Mouse (Mus musculus): Measurements from ENCODE around the gene Olfr639. TPM values are rescaled to one million over a fixed set of nuclear protein-coding genes. Genes with fewer than 3 reads are reported as not detected.
"Not testable (repeated sequence)": the region's sequence is repeated elsewhere in the genome, so short reads cannot be mapped to it uniquely, and the experiment has no call there.

Gene Olfr639
- polyA plus RNA-seq, 1 experiment: not detected

GRCm38 (mm10) chr7:104025473-104025872 lies 8.4 kb upstream of the Olfr639 start, which contains the start of gene Olfr640:
Gene Olfr640 (minus strand): TSS chr7:104025573.
- TF ChIP-seq POLR2A (IDR thresholded peaks at IDR 0.05; ENCODE audit: low read depth, low read length) (no peak), CTCF (IDR thresholded peaks at IDR 0.05; ENCODE audit: extremely low read depth, insufficient read length, insufficient replicate concordance, low read depth, low read length) (no peak)
- H3K27ac ChIP-seq (ENCODE audit: insufficient read depth, low read depth, low read length): no peak within 1 kb of the TSS
- H3K4me1 ChIP-seq (ENCODE audit: control insufficient read depth, insufficient read depth, insufficient read length, low read length): no peaks in the 10 kb centered on the region
- no peak within 1 kb of the TSS for H3K4me3 ChIP-seq (ENCODE audit: low read depth, low read length)
- WGBS: 78% methylated on average over 6 of the region's 6 CpGs
- H3K36me3 ChIP-seq (ENCODE audit: control insufficient read depth, insufficient read depth, low read length): no peaks in the 10 kb centered on the region
- no peaks in the 10 kb centered on the region for H3K27me3 ChIP-seq (ENCODE audit: control insufficient read depth, insufficient read depth, low read length)

DNA sequence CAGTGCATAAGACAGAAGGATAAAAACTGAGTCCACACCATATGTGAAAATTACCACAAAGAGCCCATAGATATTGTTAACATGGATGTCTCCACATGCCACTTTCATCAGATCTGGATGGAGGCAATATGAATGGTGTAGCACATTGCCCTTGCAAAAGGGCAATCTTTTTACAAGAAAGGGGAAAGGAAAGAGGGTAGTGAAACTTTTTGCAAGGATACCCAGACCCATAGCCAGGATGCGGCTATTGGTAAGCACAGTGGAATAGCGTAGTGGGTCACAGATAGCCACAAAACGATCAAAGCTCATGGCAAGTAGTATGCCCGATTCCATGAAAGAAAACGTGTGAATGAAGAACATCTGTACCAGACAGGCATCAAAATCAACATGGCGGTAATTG lies 4.5 kb upstream of the Olfr639 start:
- no peaks in the 10 kb centered on the region for H3K27me3 ChIP-seq (ENCODE audit: control insufficient read depth, insufficient read depth, low read length)
- H3K27ac ChIP-seq (ENCODE audit: insufficient read depth, low read depth, low read length): no peak overlapping the region
- TF ChIP-seq CTCF (IDR thresholded peaks at IDR 0.05; ENCODE audit: extremely low read depth, insufficient read length, insufficient replicate concordance, low read depth, low read length) (no peak), POLR2A (IDR thresholded peaks at IDR 0.05; ENCODE audit: low read depth, low read length) (no peak)
- H3K4me1 ChIP-seq (ENCODE audit: control insufficient read depth, insufficient read depth, insufficient read length, low read length): no peaks in the 10 kb centered on the region
- no peaks in the 10 kb centered on the region for H3K36me3 ChIP-seq (ENCODE audit: control insufficient read depth, insufficient read depth, low read length)
- H3K4me3 ChIP-seq (ENCODE audit: low read depth, low read length): no peak overlapping the region
- 90% methylated on average over 6 of the region's 6 CpGs for WGBS

GRCm38 (mm10) chr7:104018953-104019352 lies 1.9 kb upstream of the Olfr639 start:
- H3K4me1 ChIP-seq (ENCODE audit: control insufficient read depth, insufficient read depth, insufficient read length, low read length): no peaks in the 10 kb centered on the region
- no peaks in the 10 kb centered on the region for H3K36me3 ChIP-seq (ENCODE audit: control insufficient read depth, insufficient read depth, low read length)
- H3K27me3 ChIP-seq (ENCODE audit: control insufficient read depth, insufficient read depth, low read length): no peaks in the 10 kb centered on the region
- no peak overlapping the region for H3K27ac ChIP-seq (ENCODE audit: insufficient read depth, low read depth, low read length)
- TF ChIP-seq POLR2A (IDR thresholded peaks at IDR 0.05; ENCODE audit: low read depth, low read length) (no peak), CTCF (IDR thresholded peaks at IDR 0.05; ENCODE audit: extremely low read depth, insufficient read length, insufficient replicate concordance, low read depth, low read length) (no peak)
- whole genome bisulfite sequencing: 88% methylated on average over 1 of the region's 1 CpGs
- H3K4me3 ChIP-seq (ENCODE audit: low read depth, low read length): no peak overlapping the region

GRCm38 (mm10) chr7:103999124-103999523 lies 18.0 kb downstream of the Olfr639 start:
- no peak overlapping the region for H3K4me3 ChIP-seq (ENCODE audit: low read depth, low read length)
- no peaks in the 10 kb centered on the region for H3K4me1 ChIP-seq (ENCODE audit: control insufficient read depth, insufficient read depth, insufficient read length, low read length)
- no peaks in the 10 kb centered on the region for H3K36me3 ChIP-seq (ENCODE audit: control insufficient read depth, insufficient read depth, low read length)
- H3K27me3 ChIP-seq (ENCODE audit: control insufficient read depth, insufficient read depth, low read length): no peaks in the 10 kb centered on the region
- H3K27ac ChIP-seq (ENCODE audit: insufficient read depth, low read depth, low read length): no peak overlapping the region
- TF ChIP-seq POLR2A (IDR thresholded peaks at IDR 0.05; ENCODE audit: low read depth, low read length): no peak
- no peak for TF ChIP-seq CTCF (IDR thresholded peaks at IDR 0.05; ENCODE audit: extremely low read depth, insufficient read length, insufficient replicate concordance, low read depth, low read length)

DNA sequence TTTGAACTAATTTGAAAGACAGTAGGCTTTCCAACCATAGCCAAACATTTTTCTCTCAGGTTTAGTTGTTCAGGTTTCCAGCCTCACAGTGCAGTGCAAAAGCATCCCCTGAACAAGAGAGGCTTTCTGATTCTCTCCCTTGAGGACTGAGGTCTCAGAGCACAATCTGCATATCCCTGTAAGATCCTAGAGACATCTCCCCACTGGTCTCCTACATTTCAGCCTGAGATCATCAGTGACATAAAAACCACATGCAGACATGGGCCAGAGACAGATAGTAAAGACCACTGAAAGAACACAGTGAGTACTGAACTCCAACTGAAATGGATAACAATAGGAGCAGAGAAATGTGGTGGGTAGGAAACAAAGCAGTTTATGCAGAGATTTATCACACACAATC lies 18.7 kb downstream of the Olfr639 start, which contains the start of gene Olfr638:
Olfr638 (plus strand) TSS at position 301 of the 400 bp plus-strand sequence.
- no peak within 1 kb of the TSS for H3K4me3 ChIP-seq (ENCODE audit: low read depth, low read length)
- H3K36me3 ChIP-seq (ENCODE audit: control insufficient read depth, insufficient read depth, low read length): no peaks in the 10 kb centered on the region
- no peaks in the 10 kb centered on the region for H3K27me3 ChIP-seq (ENCODE audit: control insufficient read depth, insufficient read depth, low read length)
- TF ChIP-seq POLR2A (IDR thresholded peaks at IDR 0.05; ENCODE audit: low read depth, low read length) (no peak), CTCF (IDR thresholded peaks at IDR 0.05; ENCODE audit: extremely low read depth, insufficient read length, insufficient replicate concordance, low read depth, low read length) (no peak)
- no peaks in the 10 kb centered on the region for H3K4me1 ChIP-seq (ENCODE audit: control insufficient read depth, insufficient read depth, insufficient read length, low read length)
- H3K27ac ChIP-seq (ENCODE audit: insufficient read depth, low read depth, low read length): no peak within 1 kb of the TSS

GRCm38 (mm10) chr7:103971782-103972181 lies 45.3 kb downstream of the Olfr639 start:
- TF ChIP-seq POLR2A (IDR thresholded peaks at IDR 0.05; ENCODE audit: low read depth, low read length): no peak
- no peak for TF ChIP-seq CTCF (IDR thresholded peaks at IDR 0.05; ENCODE audit: extremely low read depth, insufficient read length, insufficient replicate concordance, low read depth, low read length)
- WGBS: 40% methylated on average over 1 of the region's 1 CpGs
- Histone ChIP-seq H3K36me3 (ENCODE audit: control insufficient read depth, insufficient read depth, low read length) (no peaks in the 10 kb centered on the region), H3K4me3 (ENCODE audit: low read depth, low read length) (no peak overlapping the region), H3K27me3 (ENCODE audit: control insufficient read depth, insufficient read depth, low read length) (no peaks in the 10 kb centered on the region), H3K4me1 (ENCODE audit: control insufficient read depth, insufficient read depth, insufficient read length, low read length) (no peaks in the 10 kb centered on the region), H3K27ac (ENCODE audit: insufficient read depth, low read depth, low read length) (no peak overlapping the region)

- no peak for TF ChIP-seq POLR2A (IDR thresholded peaks at IDR 0.05; ENCODE audit: low read depth, low read length)
- TF ChIP-seq CTCF (IDR thresholded peaks at IDR 0.05; ENCODE audit: extremely low read depth, insufficient read length, insufficient replicate concordance, low read depth, low read length): no peak
- H3K4me1 ChIP-seq (ENCODE audit: control insufficient read depth, insufficient read depth, insufficient read length, low read length): no peaks in the 10 kb centered on the region
- 70% methylated on average over 1 of the region's 1 CpGs for WGBS
- no peaks in the 10 kb centered on the region for H3K27me3 ChIP-seq (ENCODE audit: control insufficient read depth, insufficient read depth, low read length)
- no peaks in the 10 kb centered on the region for H3K36me3 ChIP-seq (ENCODE audit: control insufficient read depth, insufficient read depth, low read length)
- no peak within 1 kb of the TSS for H3K4me3 ChIP-seq (ENCODE audit: low read depth, low read length)
- H3K27ac ChIP-seq (ENCODE audit: insufficient read depth, low read depth, low read length): no peak within 1 kb of the TSS
Observed at GRCm38 (mm10) chr7:103970852-103971251, 46.3 kb downstream of the Olfr639 start, which contains the start of gene Olfr635. Gene Olfr635 (plus strand): TSS chr7:103971152.

DNA sequence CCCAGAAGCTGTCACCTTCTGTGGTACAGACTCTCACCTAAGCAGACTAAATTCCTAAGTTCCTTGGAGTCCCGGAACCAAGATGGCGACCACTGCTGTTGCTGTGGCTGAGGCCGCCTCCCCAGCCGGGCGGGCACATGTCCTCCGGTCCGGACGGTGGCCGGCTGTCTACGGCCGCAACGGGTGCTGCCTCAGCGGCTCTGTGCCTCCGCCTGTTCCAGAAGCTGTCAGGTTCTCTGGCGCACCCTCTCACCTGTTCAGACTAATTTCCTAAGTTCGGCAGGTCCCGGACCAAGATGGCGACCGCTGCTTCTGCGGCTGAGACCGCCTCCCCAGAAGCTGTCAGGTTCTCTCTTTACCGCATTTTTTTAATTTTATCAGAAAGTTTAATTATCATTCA lies 50.2 kb downstream of the Olfr639 start:
- H3K27ac ChIP-seq (ENCODE audit: insufficient read depth, low read depth, low read length); H3K4me1 ChIP-seq (ENCODE audit: control insufficient read depth, insufficient read depth, insufficient read length, low read length); H3K27me3 ChIP-seq (ENCODE audit: control insufficient read depth, insufficient read depth, low read length); H3K36me3 ChIP-seq (ENCODE audit: control insufficient read depth, insufficient read depth, low read length); H3K4me3 ChIP-seq (ENCODE audit: low read depth, low read length): not testable (repeated sequence)
- 95% methylated on average over 22 of the region's 22 CpGs for WGBS

Other genes starting within 250 kb of the Olfr639 start
- not detected in 2 replicates for gene Olfr69, start 245.7 kb downstream of the Olfr639 start, polyA plus RNA-seq (2012; rRNA removed)
- gene Olfr68, start 237.6 kb downstream of the Olfr639 start, polyA plus RNA-seq (2012; rRNA removed): not detected in 2 replicates
- gene Olfr67, start 225.5 kb downstream of the Olfr639 start, polyA plus RNA-seq (2012; rRNA removed): not detected in 2 replicates
- 7.2 and 8.9 TPM in 2 replicates for gene Hbb-bt, start 203.3 kb downstream of the Olfr639 start, polyA plus RNA-seq (2012; rRNA removed)
- 59.9 and 74.9 TPM in 2 replicates for gene Hbb-bs, start 189.2 kb downstream of the Olfr639 start, polyA plus RNA-seq (2012; rRNA removed)
- gene Hbb-bh2, start 176.8 kb downstream of the Olfr639 start, polyA plus RNA-seq (2012; rRNA removed): not detected in 2 replicates
- gene Hbb-bh1, start 174.1 kb downstream of the Olfr639 start, polyA plus RNA-seq (2012; rRNA removed): not detected in 2 replicates
- not detected in 2 replicates for gene Hbb-y, start 164.1 kb downstream of the Olfr639 start, polyA plus RNA-seq (2012; rRNA removed)
- not detected in 2 replicates for gene Olfr66, start 131.1 kb downstream of the Olfr639 start, polyA plus RNA-seq (2012; rRNA removed)
- gene Olfr64, start 122.8 kb downstream of the Olfr639 start, polyA plus RNA-seq (2012; rRNA removed): not detected in 2 replicates
- not detected in 2 replicates for gene Olfr65, start 113.8 kb downstream of the Olfr639 start, polyA plus RNA-seq (2012; rRNA removed)
- gene Olfr631, start 88.5 kb downstream of the Olfr639 start, polyA plus RNA-seq (2012; rRNA removed): not detected in 2 replicates
- gene Olfr632, start 83.0 kb downstream of the Olfr639 start, polyA plus RNA-seq (2012; rRNA removed): not detected in 2 replicates
- not detected in 2 replicates for gene Olfr633, start 72.9 kb downstream of the Olfr639 start, polyA plus RNA-seq (2012; rRNA removed)
- gene Olfr635, start 46.2 kb downstream of the Olfr639 start, polyA plus RNA-seq (2012; rRNA removed): not detected in 2 replicates
- not detected in 2 replicates for gene Olfr638, start 18.6 kb downstream of the Olfr639 start, polyA plus RNA-seq (2012; rRNA removed)
- not detected in 2 replicates for gene Olfr640, start 8.3 kb upstream of the Olfr639 start, polyA plus RNA-seq (2012; rRNA removed)
- not detected in 2 replicates for gene Olfr641, start 18.1 kb upstream of the Olfr639 start, polyA plus RNA-seq (2012; rRNA removed)
- gene Olfr642, start 35.4 kb upstream of the Olfr639 start, polyA plus RNA-seq (2012; rRNA removed): not detected in 2 replicates
- not detected in 2 replicates for gene 4930516K23Rik, start 44.1 kb upstream of the Olfr639 start, polyA plus RNA-seq (2012; rRNA removed)
- gene Olfr644, start 54.6 kb upstream of the Olfr639 start, polyA plus RNA-seq (2012; rRNA removed): not detected in 2 replicates
- gene Olfr645, start 68.2 kb upstream of the Olfr639 start, polyA plus RNA-seq (2012; rRNA removed): not detected in 2 replicates
- gene Olfr646, start 87.6 kb upstream of the Olfr639 start, polyA plus RNA-seq (2012; rRNA removed): not detected in 2 replicates
- not detected in 2 replicates for gene Ubqln5, start 112.5 kb upstream of the Olfr639 start, polyA plus RNA-seq (2012; rRNA removed)
- not detected in 2 replicates for gene Olfr643, start 120.1 kb upstream of the Olfr639 start, polyA plus RNA-seq (2012; rRNA removed)
- not detected in 2 replicates for gene Ubqln3, start 126.0 kb upstream of the Olfr639 start, polyA plus RNA-seq (2012; rRNA removed)
- gene Ubqlnl, start 133.3 kb upstream of the Olfr639 start, polyA plus RNA-seq (2012; rRNA removed): not detected in 2 replicates
- gene Olfm5, start 147.5 kb upstream of the Olfr639 start, polyA plus RNA-seq (2012; rRNA removed): not detected in 2 replicates
- not detected in 2 replicates for gene Olfr648, start 166.1 kb upstream of the Olfr639 start, polyA plus RNA-seq (2012; rRNA removed)
- not detected in 2 replicates for gene Olfr649, start 178.7 kb upstream of the Olfr639 start, polyA plus RNA-seq (2012; rRNA removed)
- 0.44 and 0.61 TPM in 2 replicates for gene Trim6, start 201.5 kb upstream of the Olfr639 start, polyA plus RNA-seq (2012; rRNA removed)
- gene Trim34a, start 227.2 kb upstream of the Olfr639 start, polyA plus RNA-seq (2012; rRNA removed): 2.1 and 5.8 TPM in 2 replicates

Measured in small intestine, adult 2 months (tissue).